In genomic region chr9:65391613-65391964, GRCm38 (mm10) we compare ENCODE assay signal across 7 mouse cellular contexts. TPM values are rescaled to one million over a fixed set of nuclear protein-coding genes. Genes with fewer than 3 reads are reported as not detected.
A peak's percentile ranks its signal among the peaks of the same experiment; 100 is the strongest.
DNase-seq lines count a peak whose midpoint lies in the region; ATAC-seq and TF ChIP-seq lines count a peak whose summit lies in the region.

Gene Kbtbd13 (minus strand): TSS chr9:65391652.

- no peaks in the 10 kb centered on the region for H3K27me3 ChIP-seq in testis, adult 2 months (ENCODE audit: control insufficient read depth, insufficient read depth, low read length)
- H3K27me3 ChIP-seq in heart, embryonic 10.5 days (ENCODE audit: insufficient read depth, poor library complexity, severe bottlenecking), result peaks cover 52% of the 10 kb centered on the region
- H3K27me3 ChIP-seq in liver, embryonic 11.5 days (replicated peaks; ENCODE audit: control insufficient read depth, insufficient read depth, low read length), result peaks cover 50% of the 10 kb centered on the region

- H3K4me1 ChIP-seq in testis, adult 2 months (ENCODE audit: control insufficient read depth, insufficient read depth, low read length), result peaks cover 6% of the 10 kb centered on the region; the same call in 1 of the 2 replicates
- H3K4me1 ChIP-seq in heart, embryonic 10.5 days, result peaks cover 31% of the 10 kb centered on the region
- H3K4me1 ChIP-seq in liver, embryonic 11.5 days (replicated peaks; ENCODE audit: control insufficient read depth, insufficient read depth, low read length), result no peaks in the 10 kb centered on the region

- no peak for TF ChIP-seq POLR2A in testis, adult 2 months (IDR thresholded peaks at IDR 0.05; ENCODE audit: control insufficient read depth, low read depth, low read length)

- peak within 1 kb of the TSS; percentile 77 for H3K4me3 ChIP-seq in testis, adult 2 months (ENCODE audit: control insufficient read depth, low read depth, low read length)
- H3K4me3 ChIP-seq in heart, embryonic 10.5 days, result peak within 1 kb of the TSS; percentile 61
- peak within 1 kb of the TSS; percentile 44 for H3K4me3 ChIP-seq in liver, embryonic 11.5 days (ENCODE audit: low read depth, low read length)

- 26% methylated on average over 8 of the region's 8 CpGs for WGBS in heart, embryonic 10.5 days
- 45% methylated on average over 8 of the region's 8 CpGs for WGBS in liver, embryonic 11.5 days

- H3K36me3 ChIP-seq in testis, adult 2 months (ENCODE audit: control insufficient read depth, insufficient read depth, low read length), result no peaks in the 10 kb centered on the region
- H3K36me3 ChIP-seq in heart, embryonic 10.5 days, result no peaks in the 10 kb centered on the region
- H3K36me3 ChIP-seq in liver, embryonic 11.5 days (ENCODE audit: control insufficient read depth, insufficient read depth, low read length), result no peaks in the 10 kb centered on the region

- H3K27ac ChIP-seq in testis, adult 2 months (ENCODE audit: control insufficient read depth, insufficient read depth, low read depth, low read length), result no peak within 1 kb of the TSS
- H3K27ac ChIP-seq in heart, embryonic 10.5 days, result peak within 1 kb of the TSS; percentile 83
- no peak within 1 kb of the TSS for H3K27ac ChIP-seq in liver, embryonic 11.5 days (ENCODE audit: low read depth, low read length)

- peak within 1 kb of the TSS; percentile 57 for H3K4me2 ChIP-seq in liver, embryonic 11.5 days

- H3K9ac ChIP-seq in liver, embryonic 11.5 days (ENCODE audit: low read depth, low read length), result no peak within 1 kb of the TSS; the same call in 1 of the 2 replicates

- no peaks in the 10 kb centered on the region for H3K9me3 ChIP-seq in heart, embryonic 10.5 days
- no peaks in the 10 kb centered on the region for H3K9me3 ChIP-seq in liver, embryonic 11.5 days (ENCODE audit: control insufficient read depth, low read length)

- no peak for ATAC-seq in liver, embryonic 11.5 days (replicated peaks; ENCODE audit: low FRiP score)

- DNase-seq in testis, postnatal 10 days (ENCODE audit: low spot score), result no peak
- no peak for DNase-seq in heart, embryonic 10.5 days (ENCODE audit: low spot score)
- DNase-seq in liver, embryonic 11.5 days (ENCODE audit: low spot score), result no peak
- no peak for DNase-seq in yolk sac, embryonic 10.5 days (ENCODE audit: low spot score)
- no peak for DNase-seq in adrenal gland, postnatal 4 days (ENCODE audit: low spot score in 2 of 2)
- no peak for DNase-seq in layer of hippocampus, postnatal 10 days (ENCODE audit: low spot score in 2 of 2)

- TF ChIP-seq CTCF in testis, adult 2 months (IDR thresholded peaks at IDR 0.05; ENCODE audit: control insufficient read depth, insufficient read depth, insufficient replicate concordance, low read depth, low read length), result no peak

RNA-seq across cellular contexts. Expression of gene Kbtbd13, which starts in this region (rescaled TPM):
- polyA plus RNA-seq in testis, adult 2 months (2012; rRNA removed), result 0.18 and 0.23 TPM in 2 replicates
- polyA plus RNA-seq in heart, embryonic 10.5 days (2016; fragmentation: Nextera tagmentation; extraction: Ambion mirVana), result 1.4 and 2.1 TPM in 2 replicates
- 0.43 and 0.81 TPM in 2 replicates for polyA plus RNA-seq in liver, embryonic 11.5 days (2014; fragmentation: Nextera tagmentation; extraction: Ambion mirVana)
- total RNA-seq in adrenal gland, postnatal 4 days (2021), result 1 to 10 TPM in 1 of 2 experiments, under 1 TPM in 1; 0.99 to 1.0 TPM
- total RNA-seq in layer of hippocampus, postnatal 10 days (2021), result under 1 TPM; 0.13 to 0.43 TPM
